Mouse (Mus musculus) stomach, embryonic 14.5 days (tissue): Measurements from ENCODE around the gene Lyrm1. TPM values are rescaled to one million over a fixed set of nuclear protein-coding genes. Genes with fewer than 3 reads are reported as not detected.

Source experiments
- ATAC-seq: fragments of 200-750 bp; cut with Nextera tagmentation; 2 replicates; pipeline ENCODE4 v1.8.0; 2017; ENCODE audit warnings: low read depth, moderate TSS enrichment; ENCODE audit not compliant: insufficient number of reproducible peaks, insufficient read depth, low FRiP score
- H3K27ac ChIP-seq: fragments of 300-500 bp; sonication (generic); 2 replicates; pipeline ENCODE4 v1.5.1; 2014; ENCODE audit warnings: mild to moderate bottlenecking, low read length, moderate library complexity, mixed read lengths
- H3K27me3 ChIP-seq: fragments of 300-500 bp; sonication (generic); 2 replicates; pipeline ENCODE4 v1.6.1; 2014; ENCODE audit warnings: low read length, control low read depth, mixed read lengths; ENCODE audit not compliant: control insufficient read depth, insufficient read depth
- H3K36me3 ChIP-seq: fragments of 300-500 bp; sonication (generic); 2 replicates; pipeline ENCODE4 v1.6.1; 2014; ENCODE audit warnings: mild to moderate bottlenecking, control low read depth, low read length, moderate library complexity, mixed read lengths; ENCODE audit not compliant: control insufficient read depth, insufficient read depth
- H3K4me1 ChIP-seq: fragments of 300-500 bp; sonication (generic); 2 replicates; pipeline ENCODE4 v1.6.1; 2014; ENCODE audit warnings: low read length, control low read depth, mixed read lengths; ENCODE audit not compliant: control insufficient read depth, insufficient read depth
- H3K4me2 ChIP-seq: fragments of 300-500 bp; sonication (generic); replicated peaks from 2 replicates; pipeline ENCODE4 v1.6.1; 2014; ENCODE audit warnings: low read depth, low read length, control low read depth
- H3K4me3 ChIP-seq: fragments of 300-500 bp; sonication (generic); 2 replicates; pipeline ENCODE4 v1.5.1; 2014; ENCODE audit warnings: low read depth, low read length, control low read depth
- H3K9ac ChIP-seq: fragments of 300-500 bp; sonication (generic); replicated peaks from 2 replicates; pipeline ENCODE4 v1.6.1; 2014; ENCODE audit warnings: low read depth, mild to moderate bottlenecking, control low read depth, low read length, moderate library complexity, mixed read lengths
- H3K9me3 ChIP-seq: fragments of 300-500 bp; sonication (generic); 2 replicates; pipeline ENCODE4 v1.6.1; 2016; ENCODE audit warnings: low read depth, low read length, control low read depth; ENCODE audit not compliant: control insufficient read depth
- whole genome bisulfite sequencing: fragments of 180-500 bp; shearing (Covaris S2); extraction: QIAGEN DNeasy Blood & Tissue Kit; methylation state at CpG from one replicate; pipeline ENCODE4 v1.1.7; 2014; 5-methylcytosine and 5-hydroxymethylcytosine counted together
- polyA plus RNA-seq: library from polyadenylated mRNA; unstranded; fragments of >200 nt; fragmentation: Nextera tagmentation; extraction: Ambion mirVana; gene quantifications from 2 replicates; pipeline ENCODE4 v1.2.1, GENCODE M21; 2014

The Lyrm1 gene
- polyA plus RNA-seq, 1 experiment from 2014 or later = 8.6 TPM

GRCm38 (mm10) chr7:119928783-119929440 lies 33.3 kb downstream of the Lyrm1 start:
- Histone ChIP-seq H3K4me1 (no peaks in the 10 kb centered on the region), H3K9ac (no peak overlapping the region), H3K27ac (no peak overlapping the region), H3K9me3 (no peaks in the 10 kb centered on the region), H3K27me3 (no peaks in the 10 kb centered on the region), H3K36me3 (no peaks in the 10 kb centered on the region), H3K4me2 (no peak overlapping the region), H3K4me3 (no peak overlapping the region)
- WGBS = 71% methylated on average over 2 of the region's 2 CpGs
- ATAC-seq = no peak

GRCm38 (mm10) chr7:119936321-119936720 lies 40.7 kb downstream of the Lyrm1 start:
- no peak overlapping the region for H3K4me3 ChIP-seq
- H3K4me2 ChIP-seq = no peak overlapping the region
- H3K4me1 ChIP-seq = no peaks in the 10 kb centered on the region
- no peak overlapping the region for H3K9ac ChIP-seq
- H3K9me3 ChIP-seq = no peaks in the 10 kb centered on the region
- H3K27ac ChIP-seq = no peak overlapping the region
- ATAC-seq = no peak
- H3K27me3 ChIP-seq = no peaks in the 10 kb centered on the region
- H3K36me3 ChIP-seq = no peaks in the 10 kb centered on the region

- H3K36me3 ChIP-seq = no peaks in the 10 kb centered on the region
- ATAC-seq = no peak
- H3K9ac ChIP-seq = no peak overlapping the region
- H3K4me2 ChIP-seq = no peak overlapping the region
- WGBS = 59% methylated on average over 5 of the region's 5 CpGs
- no peaks in the 10 kb centered on the region for H3K27me3 ChIP-seq
- H3K9me3 ChIP-seq = no peaks in the 10 kb centered on the region
- no peak overlapping the region for H3K4me3 ChIP-seq
- no peak overlapping the region for H3K27ac ChIP-seq
- no peaks in the 10 kb centered on the region for H3K4me1 ChIP-seq
Observed at GRCm38 (mm10) chr7:119937036-119937435, 41.4 kb downstream of the Lyrm1 start.

GRCm38 (mm10) chr7:119941569-119941968 lies 45.9 kb downstream of the Lyrm1 start:
- WGBS = 56% methylated on average over 2 of the region's 2 CpGs
- ATAC-seq = no peak
- H3K36me3 ChIP-seq = no peaks in the 10 kb centered on the region
- no peak overlapping the region for H3K4me2 ChIP-seq
- H3K27ac ChIP-seq = no peak overlapping the region
- no peaks in the 10 kb centered on the region for H3K27me3 ChIP-seq
- H3K4me3 ChIP-seq = no peak overlapping the region
- H3K9me3 ChIP-seq = no peaks in the 10 kb centered on the region
- no peaks in the 10 kb centered on the region for H3K4me1 ChIP-seq
- H3K9ac ChIP-seq = no peak overlapping the region

- H3K4me2 ChIP-seq = no peak overlapping the region
- no peak for ATAC-seq
- H3K27me3 ChIP-seq = no peaks in the 10 kb centered on the region
- no peaks in the 10 kb centered on the region for H3K36me3 ChIP-seq
- no peaks in the 10 kb centered on the region for H3K9me3 ChIP-seq
- 80% methylated on average over 1 of the region's 1 CpGs for WGBS
- H3K27ac ChIP-seq = no peak overlapping the region
- no peak overlapping the region for H3K9ac ChIP-seq
- no peaks in the 10 kb centered on the region for H3K4me1 ChIP-seq
- H3K4me3 ChIP-seq = no peak overlapping the region
Observed at GRCm38 (mm10) chr7:119954047-119954446, 58.4 kb downstream of the Lyrm1 start.

GRCm38 (mm10) chr7:119957421-119957820 lies 61.8 kb downstream of the Lyrm1 start:
- no peak overlapping the region for H3K9ac ChIP-seq
- no peaks in the 10 kb centered on the region for H3K9me3 ChIP-seq
- no peak overlapping the region for H3K27ac ChIP-seq
- H3K4me2 ChIP-seq = no peak overlapping the region
- ATAC-seq = no peak
- H3K4me1 ChIP-seq = no peaks in the 10 kb centered on the region
- no peaks in the 10 kb centered on the region for H3K36me3 ChIP-seq
- no peaks in the 10 kb centered on the region for H3K27me3 ChIP-seq
- H3K4me3 ChIP-seq = no peak overlapping the region

GRCm38 (mm10) chr7:119959091-119959490 lies 63.4 kb downstream of the Lyrm1 start:
- H3K27ac ChIP-seq = no peak overlapping the region
- no peak overlapping the region for H3K4me2 ChIP-seq
- WGBS = 64% methylated on average over 4 of the region's 4 CpGs
- H3K36me3 ChIP-seq = no peaks in the 10 kb centered on the region
- no peak overlapping the region for H3K4me3 ChIP-seq
- no peaks in the 10 kb centered on the region for H3K4me1 ChIP-seq
- H3K9me3 ChIP-seq = no peaks in the 10 kb centered on the region
- H3K9ac ChIP-seq = no peak overlapping the region
- H3K27me3 ChIP-seq = no peaks in the 10 kb centered on the region
- no peak for ATAC-seq

GRCm38 (mm10) chr7:119959491-119959890 lies 63.8 kb downstream of the Lyrm1 start:
- Histone ChIP-seq H3K27me3 (no peaks in the 10 kb centered on the region), H3K4me1 (no peaks in the 10 kb centered on the region), H3K9me3 (no peaks in the 10 kb centered on the region), H3K4me2 (no peak overlapping the region), H3K27ac (no peak overlapping the region), H3K4me3 (no peak overlapping the region), H3K36me3 (no peaks in the 10 kb centered on the region), H3K9ac (no peak overlapping the region)
- 77% methylated on average over 4 of the region's 4 CpGs for WGBS
- ATAC-seq = no peak

GRCm38 (mm10) chr7:119960006-119960405 lies 64.3 kb downstream of the Lyrm1 start:
- Histone ChIP-seq H3K9me3 (no peaks in the 10 kb centered on the region), H3K36me3 (no peaks in the 10 kb centered on the region), H3K4me1 (no peaks in the 10 kb centered on the region), H3K9ac (no peak overlapping the region), H3K4me2 (no peak overlapping the region), H3K27me3 (no peaks in the 10 kb centered on the region), H3K27ac (no peak overlapping the region), H3K4me3 (no peak overlapping the region)
- no peak for ATAC-seq
- 72% methylated on average over 6 of the region's 6 CpGs for WGBS
